Mouse (Mus musculus) heart, embryonic 14.5 days (tissue): ENCODE results near the gene Tmprss11a. TPM values are rescaled to one million over a fixed set of nuclear protein-coding genes. Genes with fewer than 3 reads are reported as not detected.

ENCODE experiments used
- ATAC-seq: fragments of 200-750 bp; cut with Nextera tagmentation; 2 replicates; pipeline ENCODE4 v1.8.0; 2017; ENCODE audit warnings: low read depth, moderate TSS enrichment; ENCODE audit not compliant: insufficient number of reproducible peaks, insufficient read depth, low FRiP score
- H3K27ac ChIP-seq, 2 experiments: fragments of 200-500 bp in 1 of 2; fragments of 300-500 bp in 1 of 2; sonication (generic) in 1 of 2; replicated peaks in 1 of 2; 2 replicates each; pipeline ENCODE4 v1.5.1; 2012 to 2014; ENCODE audit warnings: low read depth in 2 of 2, low read length in 2 of 2, control low read depth in 1 of 2, mild to moderate bottlenecking in 1 of 2, mixed read lengths in 1 of 2; ENCODE audit not compliant: control insufficient read depth in 1 of 2, insufficient read depth in 1 of 2
- H3K27me3 ChIP-seq: fragments of 300-500 bp; sonication (generic); 2 replicates; pipeline ENCODE4 v1.6.1; 2014; ENCODE audit warnings: mild to moderate bottlenecking, low read length, control low read depth; ENCODE audit not compliant: control insufficient read depth, insufficient read depth
- H3K36me3 ChIP-seq: fragments of 300-500 bp; sonication (generic); 2 replicates; pipeline ENCODE4 v1.6.1; 2014; ENCODE audit warnings: mild to moderate bottlenecking, control low read depth, low read length, mixed read lengths; ENCODE audit not compliant: control insufficient read depth, insufficient read depth
- H3K4me1 ChIP-seq, 2 experiments: fragments of 200-500 bp in 1 of 2; fragments of 300-500 bp in 1 of 2; sonication (generic) in 1 of 2; 2 replicates each; pipeline ENCODE4 v1.6.1; 2012 to 2014; ENCODE audit warnings: low read length in 2 of 2, control low read depth in 1 of 2, mixed read lengths in 1 of 2; ENCODE audit not compliant: control insufficient read depth in 2 of 2, insufficient read depth in 2 of 2
- H3K4me2 ChIP-seq: fragments of 300-500 bp; sonication (generic); 2 replicates; pipeline ENCODE4 v1.6.1; 2014; ENCODE audit warnings: mild to moderate bottlenecking, low read length
- H3K4me3 ChIP-seq, 2 experiments: fragments of 200-500 bp in 1 of 2; fragments of 300-500 bp in 1 of 2; sonication (generic) in 1 of 2; 2 replicates each; pipeline ENCODE4 v1.5.1; 2012 to 2014; ENCODE audit warnings: low read length in 2 of 2, mild to moderate bottlenecking in 2 of 2, control low read depth in 1 of 2, low read depth in 1 of 2, moderate library complexity in 1 of 2; ENCODE audit not compliant: control insufficient read depth in 1 of 2, insufficient read depth in 1 of 2
- H3K9ac ChIP-seq: fragments of 300-500 bp; sonication (generic); 2 replicates; pipeline ENCODE4 v1.6.1; 2014; ENCODE audit warnings: mild to moderate bottlenecking, low read length
- H3K9me3 ChIP-seq: fragments of 300-500 bp; sonication (generic); 2 replicates; pipeline ENCODE4 v1.6.1; 2016; ENCODE audit warnings: low read length, control low read depth; ENCODE audit not compliant: control insufficient read depth
- WGBS: fragments of 180-500 bp; shearing (Covaris S2); extraction: QIAGEN DNeasy Blood & Tissue Kit; methylation state at CpG from one replicate; pipeline ENCODE4 v1.1.7; 2014; 5-methylcytosine and 5-hydroxymethylcytosine counted together
- polyA plus RNA-seq: library from polyadenylated mRNA; unstranded; fragments of >200 nt; fragmentation: Nextera tagmentation; extraction: Ambion mirVana; gene quantifications from 2 replicates; pipeline ENCODE4 v1.2.1, GENCODE M21; 2014

Tmprss11a gene
- not detected in 2 replicates for polyA plus RNA-seq

DNA sequence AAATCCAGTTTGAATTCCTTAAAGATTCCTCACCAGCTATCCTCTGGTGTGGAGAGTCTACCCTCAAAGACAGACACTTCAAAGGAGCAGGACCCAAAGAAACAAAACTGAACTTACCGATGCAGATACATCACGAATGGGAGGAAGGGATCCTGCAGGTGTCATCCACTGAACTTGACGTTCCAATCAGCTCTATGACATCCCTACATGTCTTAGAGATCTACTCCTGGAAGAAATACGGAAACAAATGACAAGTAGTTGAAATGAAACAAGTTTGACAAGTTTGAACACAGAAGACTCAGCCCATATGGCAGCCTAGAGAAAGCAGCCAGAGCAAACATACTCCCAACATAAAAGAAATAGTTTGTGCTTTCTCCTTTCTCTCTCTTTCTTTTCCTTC is at the start of gene Tmprss11a:
Gene Tmprss11a, minus strand, starts transcription at position 101 of the 400 bp plus-strand sequence.
- Histone ChIP-seq H3K36me3 (no peaks in the 10 kb centered on the region), H3K9ac (no peak within 1 kb of the TSS), H3K4me1 (no peaks in the 10 kb centered on the region), H3K27me3 (no peaks in the 10 kb centered on the region), H3K27ac (no peak within 1 kb of the TSS), H3K4me3 (no peak within 1 kb of the TSS), H3K9me3 (no peaks in the 10 kb centered on the region), H3K4me2 (no peak within 1 kb of the TSS)
- no peak for ATAC-seq
- 63% methylated on average over 4 of the region's 4 CpGs for WGBS

GRCm38 (mm10) chr5:86518500-86518899 is 49.7 kb upstream of the Tmprss11a start, which contains the start of gene Tmprss11g:
Tmprss11g (minus strand) TSS chr5:86518600.
- Histone ChIP-seq H3K4me1 (no peaks in the 10 kb centered on the region), H3K9ac (no peak within 1 kb of the TSS), H3K27ac (no peak within 1 kb of the TSS), H3K9me3 (no peaks in the 10 kb centered on the region), H3K36me3 (no peaks in the 10 kb centered on the region), H3K4me2 (no peak within 1 kb of the TSS), H3K4me3 (no peak within 1 kb of the TSS), H3K27me3 (no peaks in the 10 kb centered on the region)
- 66% methylated on average over 9 of the region's 9 CpGs for WGBS
- no peak for ATAC-seq

DNA sequence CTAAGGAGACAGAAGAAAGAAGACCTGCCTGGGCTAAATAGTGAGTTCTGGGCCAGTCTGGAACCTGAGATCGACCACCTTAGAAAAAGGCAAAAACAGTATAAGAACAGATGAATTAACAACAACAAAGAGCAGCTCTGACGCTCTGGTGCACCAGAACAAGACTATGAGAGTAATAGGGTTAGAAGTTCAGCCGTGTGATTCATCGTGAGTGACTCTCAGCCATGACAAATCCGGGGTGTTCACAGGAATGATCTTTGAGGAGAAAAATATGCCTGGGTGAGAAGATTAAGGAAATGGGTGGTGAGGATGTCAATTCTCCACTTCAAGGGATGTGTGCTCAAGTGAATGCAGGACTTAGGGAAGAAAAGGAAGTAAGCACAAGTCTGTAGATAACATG is 42.7 kb upstream of the Tmprss11a start:
- ATAC-seq: no peak
- no peaks in the 10 kb centered on the region for H3K36me3 ChIP-seq
- H3K4me3 ChIP-seq: no peak overlapping the region
- H3K9ac ChIP-seq: no peak overlapping the region
- no peaks in the 10 kb centered on the region for H3K9me3 ChIP-seq
- no peaks in the 10 kb centered on the region for H3K27me3 ChIP-seq
- H3K4me1 ChIP-seq: no peaks in the 10 kb centered on the region
- 68% methylated on average over 5 of the region's 5 CpGs for WGBS
- no peak overlapping the region for H3K4me2 ChIP-seq
- H3K27ac ChIP-seq: no peak overlapping the region

DNA sequence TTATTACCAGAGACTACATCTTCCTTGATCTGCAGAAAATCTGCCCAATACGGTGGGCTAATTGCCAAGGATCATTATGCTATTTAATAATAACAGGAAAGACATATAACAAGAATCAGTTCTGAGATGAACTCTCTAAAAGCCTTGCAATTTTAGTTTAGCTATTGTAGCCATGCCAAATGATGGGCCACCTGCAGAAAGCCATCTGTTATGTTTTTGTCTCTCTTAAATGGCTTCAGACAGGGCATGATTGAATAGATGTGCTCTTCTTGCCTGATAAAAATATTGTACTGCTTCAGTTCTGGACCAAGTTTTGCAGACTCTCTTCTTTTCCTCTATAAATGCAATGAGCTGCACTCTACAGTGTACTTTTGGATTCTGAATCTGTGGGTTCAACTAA is 24.7 kb upstream of the Tmprss11a start:
- Histone ChIP-seq H3K4me3 (no peak overlapping the region), H3K27me3 (no peaks in the 10 kb centered on the region), H3K9me3 (no peaks in the 10 kb centered on the region), H3K4me2 (no peak overlapping the region), H3K9ac (no peak overlapping the region), H3K36me3 (no peaks in the 10 kb centered on the region), H3K27ac (no peak overlapping the region), H3K4me1 (no peaks in the 10 kb centered on the region)
- 69% methylated on average over 1 of the region's 1 CpGs for WGBS
- ATAC-seq: no peak

DNA sequence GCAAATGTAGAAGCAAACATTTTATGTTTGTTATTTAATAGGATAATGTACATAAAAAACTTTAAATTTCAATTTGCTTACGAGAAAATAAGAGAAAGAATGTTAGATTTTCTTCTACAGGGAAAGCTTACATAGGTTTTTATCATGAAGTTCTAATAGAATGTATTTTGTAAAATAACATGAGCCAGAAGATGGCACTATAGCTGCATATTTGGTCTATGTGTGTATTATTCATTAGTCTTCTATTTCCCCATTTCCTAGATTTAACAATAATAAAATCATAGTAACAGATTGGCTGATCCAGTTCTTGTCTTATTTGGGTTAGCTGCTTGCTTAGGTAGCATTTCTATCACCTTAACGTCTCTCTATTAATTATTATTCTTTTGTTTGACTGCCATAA is 13.8 kb upstream of the Tmprss11a start:
- no peaks in the 10 kb centered on the region for H3K36me3 ChIP-seq
- H3K4me3 ChIP-seq: no peak overlapping the region
- WGBS: 47% methylated on average over 2 of the region's 2 CpGs
- no peak overlapping the region for H3K9ac ChIP-seq
- no peak overlapping the region for H3K27ac ChIP-seq
- ATAC-seq: no peak
- no peaks in the 10 kb centered on the region for H3K9me3 ChIP-seq
- H3K4me2 ChIP-seq: no peak overlapping the region
- H3K4me1 ChIP-seq: no peaks in the 10 kb centered on the region
- no peaks in the 10 kb centered on the region for H3K27me3 ChIP-seq

DNA sequence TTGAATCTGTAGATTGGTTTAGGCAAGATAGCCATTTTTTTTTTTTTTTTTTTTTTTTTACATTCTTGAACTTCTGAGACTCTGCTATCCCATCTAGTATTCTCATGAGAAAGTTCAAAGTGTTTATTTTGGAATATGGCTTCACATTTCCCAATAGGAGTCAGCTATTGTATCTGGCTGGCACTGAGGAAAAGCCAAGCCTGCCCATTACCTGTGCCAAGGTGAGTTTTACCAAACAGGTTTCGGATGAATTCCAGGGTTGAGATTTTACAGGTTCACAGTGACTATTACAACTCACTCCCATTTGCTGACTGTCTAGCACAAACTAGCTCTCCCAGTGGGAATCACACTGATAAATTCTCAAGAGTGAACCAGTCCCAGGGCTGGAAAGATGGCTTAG is 13.2 kb upstream of the Tmprss11a start:
- H3K9ac ChIP-seq: no peak overlapping the region

DNA sequence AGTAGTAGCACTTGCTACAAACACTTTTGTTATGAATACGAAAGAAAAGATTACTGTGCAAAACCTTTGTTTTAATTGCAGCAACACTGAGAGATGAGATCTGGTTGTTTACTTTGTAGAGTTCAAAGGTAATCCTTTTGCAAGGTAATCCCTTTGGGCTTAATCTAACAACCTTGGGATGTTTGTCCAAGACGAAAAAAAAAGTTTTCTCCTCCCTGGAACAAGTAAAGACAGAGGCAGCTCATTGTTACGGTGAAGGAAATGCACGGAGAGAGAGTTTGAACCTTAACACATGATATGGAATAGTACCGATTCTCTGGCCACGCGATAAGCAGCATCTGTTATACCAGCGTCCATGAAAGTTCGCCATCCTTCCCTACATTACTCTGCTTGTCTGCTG is 5.1 kb upstream of the Tmprss11a start:
- Histone ChIP-seq H3K4me3 (no peak overlapping the region), H3K4me1 (no peaks in the 10 kb centered on the region), H3K27me3 (no peaks in the 10 kb centered on the region), H3K27ac (no peak overlapping the region), H3K9ac (no peak overlapping the region), H3K9me3 (no peaks in the 10 kb centered on the region), H3K4me2 (no peak overlapping the region), H3K36me3 (no peaks in the 10 kb centered on the region)
- no peak for ATAC-seq
- 78% methylated on average over 9 of the region's 9 CpGs for WGBS

More for the DNA sequence above, 13.2 kb upstream of the Tmprss11a start:
- WGBS: 62% methylated on average over 1 of the region's 1 CpGs
- no peaks in the 10 kb centered on the region for H3K9me3 ChIP-seq
- H3K4me3 ChIP-seq: no peak overlapping the region
- no peak overlapping the region for H3K27ac ChIP-seq
- no peak overlapping the region for H3K4me2 ChIP-seq
- no peaks in the 10 kb centered on the region for H3K27me3 ChIP-seq
- no peak for ATAC-seq
- H3K4me1 ChIP-seq: no peaks in the 10 kb centered on the region
- no peaks in the 10 kb centered on the region for H3K36me3 ChIP-seq

DNA sequence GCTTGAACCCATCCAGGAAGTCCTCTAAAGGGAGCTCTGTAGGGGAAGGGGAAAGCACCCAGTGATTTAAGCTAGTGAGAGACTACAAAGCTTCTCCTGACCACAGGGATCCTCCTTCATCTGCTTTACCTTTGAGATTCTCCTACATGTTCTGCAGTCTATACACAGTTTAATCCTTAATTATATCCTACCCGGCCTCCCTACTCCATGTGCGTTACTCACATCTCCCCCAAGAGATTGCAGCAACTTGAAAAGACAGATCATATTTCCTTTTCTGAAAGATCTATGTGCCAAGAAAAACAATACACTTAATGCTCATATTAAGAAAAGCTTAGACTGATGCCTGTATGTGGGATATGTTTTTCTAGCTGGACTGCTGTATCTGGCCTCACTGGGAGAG is 29.5 kb downstream of the Tmprss11a start:
- Histone ChIP-seq H3K4me2 (no peak overlapping the region), H3K27ac (no peak overlapping the region), H3K4me1 (no peaks in the 10 kb centered on the region), H3K27me3 (no peaks in the 10 kb centered on the region), H3K9ac (no peak overlapping the region), H3K9me3 (no peaks in the 10 kb centered on the region), H3K36me3 (no peaks in the 10 kb centered on the region), H3K4me3 (no peak overlapping the region)
- WGBS: 71% methylated on average over 2 of the region's 2 CpGs
- no peak for ATAC-seq
